Mouse (Mus musculus): ENCODE results near the gene Map4k2.

Map4k2 gene

GRCm38 (mm10) chr19:6314513-6314912 is 26.4 kb upstream of the Map4k2 start:
- in situ Hi-C loops (cut with MseI, MboI), result no loop called here

- in situ Hi-C loops (cut with MseI, MboI), result no loop called here
Observed at GRCm38 (mm10) chr19:6315573-6315972, 25.4 kb upstream of the Map4k2 start.

DNA sequence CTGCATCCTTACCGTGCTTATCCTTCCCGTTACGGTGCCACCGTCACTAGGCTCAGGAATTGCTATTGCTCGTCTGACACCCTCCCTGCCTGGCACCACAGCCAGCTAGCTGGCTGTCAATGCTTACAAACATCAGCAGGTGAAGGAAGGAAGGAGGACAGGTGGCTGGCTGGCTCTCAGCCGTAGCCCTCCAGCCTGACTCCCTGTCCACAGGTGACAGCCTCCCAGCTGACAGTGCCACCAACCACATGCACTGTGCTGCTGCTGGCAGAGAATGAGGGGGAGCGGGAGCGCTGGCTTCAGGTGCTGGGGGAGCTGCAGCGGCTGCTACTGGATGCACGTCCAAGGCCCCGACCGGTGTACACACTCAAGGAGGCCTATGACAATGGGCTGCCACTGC is 22.8 kb upstream of the Map4k2 start:
- in situ Hi-C loops (cut with MseI, MboI), result no loop called here

- in situ Hi-C loops (cut with MseI, MboI), result loop anchor here in 1 of 2 experiments (10.0 kb wide), 1 partner anchor 57 kb away; no protein-coding TSS in a partner anchor
Observed at GRCm38 (mm10) chr19:6321358-6321757, 19.6 kb upstream of the Map4k2 start.

DNA sequence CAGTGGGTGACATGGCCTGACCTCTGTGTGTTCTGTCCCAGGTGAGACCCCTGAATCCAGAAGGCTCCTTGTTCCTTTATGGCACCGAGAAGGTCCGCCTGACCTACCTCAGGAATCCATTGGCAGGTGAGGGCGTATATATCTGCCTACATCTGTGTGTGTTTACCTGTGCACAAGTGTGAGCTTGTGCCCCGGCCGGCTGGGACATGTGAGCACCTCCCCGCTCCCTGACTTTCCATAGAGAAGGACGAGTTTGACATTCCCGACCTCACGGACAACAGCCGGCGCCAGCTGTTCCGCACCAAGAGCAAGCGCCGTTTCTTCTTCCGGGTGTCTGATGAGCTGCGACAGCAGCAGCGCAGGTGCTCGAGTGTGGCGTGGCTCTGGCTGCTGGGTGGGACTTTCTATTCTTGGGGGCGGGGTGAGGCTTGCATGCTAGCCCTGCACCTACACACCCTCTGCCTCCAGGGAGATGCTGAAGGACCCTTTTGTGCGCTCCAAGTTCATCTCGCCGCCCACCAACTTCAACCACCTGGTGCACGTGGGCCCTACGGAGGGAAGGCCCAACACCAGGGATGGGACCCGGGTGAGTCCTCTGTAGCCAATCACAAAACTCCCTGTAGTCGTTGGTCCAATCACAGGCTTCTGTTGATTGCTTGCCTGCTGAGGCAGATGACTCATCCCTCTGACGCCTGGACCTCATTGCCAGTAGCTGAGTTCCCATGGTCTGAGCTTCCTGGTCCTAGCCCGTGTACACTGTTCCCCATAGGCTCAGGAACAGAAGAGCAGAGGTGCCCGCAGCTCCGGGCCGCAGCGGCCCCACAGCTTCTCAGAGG is 18.9 kb upstream of the Map4k2 start:
- in situ Hi-C loops (cut with MseI, MboI), result loop anchor here in 1 of 2 experiments (10.0 kb wide), 1 partner anchor 57 kb away; no protein-coding TSS in a partner anchor

DNA sequence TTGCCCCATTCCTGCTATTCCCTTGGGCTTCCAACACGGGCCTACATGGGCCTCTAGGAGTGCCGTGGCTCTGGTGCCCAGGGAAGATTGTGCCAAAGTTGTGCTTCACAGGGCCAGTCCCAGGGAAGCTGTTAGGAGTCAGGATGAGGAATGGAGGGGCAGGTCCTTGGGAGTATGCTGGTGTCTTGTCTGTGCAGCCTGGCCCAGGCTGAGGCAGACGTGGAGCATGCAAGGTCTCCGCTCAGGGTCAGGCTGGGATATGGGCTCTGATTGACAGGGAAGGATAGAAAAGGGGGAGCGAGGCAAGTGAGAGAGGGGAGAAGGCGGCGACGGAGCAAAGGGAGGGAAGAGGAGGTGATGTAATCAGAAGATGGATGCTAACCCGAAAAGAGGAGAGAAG is 16.2 kb upstream of the Map4k2 start:
- in situ Hi-C loops (cut with MseI, MboI), result loop anchor here in 1 of 2 experiments (10.0 kb wide), 1 partner anchor 60 kb away; no protein-coding TSS in a partner anchor

DNA sequence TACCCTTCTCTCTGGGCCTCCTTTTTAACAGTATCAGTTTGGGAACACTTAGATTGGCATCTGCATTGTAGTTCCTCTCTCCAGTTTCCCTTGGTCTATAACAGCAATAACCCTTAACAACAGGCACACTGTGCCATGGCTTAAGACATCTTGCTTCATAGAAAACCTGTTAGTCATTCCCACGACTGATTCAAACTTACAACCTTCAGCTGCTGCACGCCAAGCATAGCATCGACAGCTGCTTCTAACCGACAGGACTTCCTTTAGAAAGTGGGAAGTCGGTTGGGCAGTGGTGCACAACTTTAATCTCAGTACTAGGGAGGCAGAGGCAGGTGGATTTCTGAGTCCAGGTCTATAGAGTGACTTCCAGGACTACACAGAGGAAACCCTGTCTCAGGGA is 9.8 kb upstream of the Map4k2 start:
- in situ Hi-C loops (cut with MseI, MboI), result loop anchor here in 1 of 2 experiments (5.0 kb wide), 1 partner anchor 69 kb away; no protein-coding TSS in a partner anchor

- in situ Hi-C loops (cut with MseI, MboI), result loop anchor here in 1 of 2 experiments (5.0 kb wide), 1 partner anchor 70 kb away; no protein-coding TSS in a partner anchor
Observed at GRCm38 (mm10) chr19:6331719-6332516, 9.0 kb upstream of the Map4k2 start.

DNA sequence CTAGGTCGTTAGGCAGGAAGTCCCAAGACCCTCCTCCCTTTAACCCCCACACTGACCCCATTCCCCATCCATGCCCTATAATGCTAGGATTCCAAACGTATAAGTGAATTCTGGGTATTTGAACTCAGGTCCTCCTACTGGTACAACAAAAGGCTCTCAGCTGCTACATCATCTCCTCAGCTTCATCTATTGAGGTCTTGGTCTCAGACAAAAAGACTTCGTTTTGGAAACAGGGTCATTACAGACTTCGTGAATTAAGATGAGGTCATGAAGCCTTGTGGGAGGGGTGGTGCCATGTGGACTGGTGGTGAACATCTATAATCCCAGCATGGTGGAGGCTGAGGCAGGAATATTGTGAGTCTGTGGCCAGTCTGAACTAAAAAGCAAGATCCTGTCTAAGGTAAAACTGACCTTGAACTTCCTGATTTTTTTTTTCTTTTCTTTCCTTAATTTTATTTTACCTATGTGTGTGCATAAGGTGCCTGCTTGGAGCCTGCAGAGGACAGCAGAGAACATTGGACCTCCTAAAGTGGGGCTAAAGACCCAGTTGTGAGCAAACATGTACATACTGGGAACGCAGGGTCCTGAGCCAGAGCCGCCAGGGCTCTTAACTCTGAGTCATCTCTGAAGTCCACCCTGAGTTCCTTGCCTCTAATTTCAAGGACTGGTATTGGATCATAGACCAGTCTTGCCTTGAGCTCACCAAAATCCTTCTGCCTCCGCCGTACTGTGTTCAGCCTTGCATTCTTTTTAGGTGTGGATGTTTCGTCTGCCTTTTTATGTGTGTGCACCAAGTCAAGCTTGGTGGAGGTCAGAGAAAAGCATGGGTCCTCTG is 7.0 kb upstream of the Map4k2 start:
- in situ Hi-C loops (cut with MseI, MboI), result loop anchor here in 1 of 2 experiments (5.0 kb wide), 1 partner anchor 72 kb away; no protein-coding TSS in a partner anchor

DNA sequence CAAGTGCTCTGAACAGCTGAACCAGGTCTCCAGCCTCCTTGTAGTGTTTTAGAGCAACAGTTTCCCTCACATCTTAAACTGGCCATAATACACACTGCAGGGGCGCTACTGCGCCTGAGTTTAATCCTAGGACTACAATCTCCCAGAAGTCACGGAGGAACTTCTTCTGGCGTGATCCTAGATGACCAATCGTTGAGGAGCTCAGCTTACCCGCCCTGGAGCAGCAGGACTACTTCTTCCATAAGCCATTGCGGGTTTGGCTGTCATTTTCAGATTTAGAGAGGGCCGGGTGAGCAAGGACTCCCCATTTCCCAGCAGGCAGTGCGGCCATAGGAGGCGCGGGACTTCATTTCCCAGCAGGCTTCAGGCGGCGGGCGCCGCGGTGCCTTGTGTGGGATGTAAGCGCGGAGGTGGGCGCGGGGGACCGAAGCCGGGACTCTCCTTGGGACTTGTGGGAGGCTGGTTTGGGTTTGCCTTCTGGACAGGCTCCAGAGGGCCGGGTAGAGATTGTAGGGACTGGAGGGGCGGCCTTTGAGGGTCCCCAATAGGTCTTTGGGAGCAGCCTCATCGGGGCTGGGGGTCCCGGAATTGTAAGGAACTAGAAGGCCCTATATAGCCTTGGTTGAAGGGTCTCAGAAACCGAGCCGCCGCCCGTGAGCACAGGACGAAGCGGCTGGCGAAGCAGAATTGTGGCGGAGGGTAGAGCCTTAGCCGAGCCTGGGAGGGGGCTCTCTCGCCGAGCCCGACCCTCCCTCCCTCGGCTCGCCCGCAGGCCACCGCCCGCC is 6.1 kb upstream of the Map4k2 start, which contains the start of gene Men1:
TSS of gene Men1 (plus strand) at position 307 of the 785 bp plus-strand sequence.
- in situ Hi-C loops (cut with MseI, MboI), result loop anchor here in 1 of 2 experiments (5.0 kb wide), 1 partner anchor 73 kb away; no protein-coding TSS in a partner anchor

DNA sequence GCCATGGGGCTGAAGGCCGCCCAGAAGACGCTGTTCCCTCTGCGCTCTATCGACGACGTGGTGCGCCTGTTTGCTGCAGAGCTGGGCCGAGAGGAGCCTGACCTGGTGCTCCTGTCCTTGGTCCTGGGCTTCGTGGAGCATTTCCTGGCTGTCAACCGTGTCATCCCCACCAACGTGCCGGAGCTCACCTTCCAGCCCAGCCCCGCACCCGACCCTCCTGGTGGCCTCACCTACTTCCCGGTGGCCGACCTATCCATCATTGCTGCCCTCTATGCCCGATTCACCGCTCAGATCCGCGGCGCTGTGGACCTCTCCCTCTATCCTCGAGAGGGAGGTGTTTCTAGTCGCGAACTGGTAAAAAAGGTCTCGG is 5.5 kb upstream of the Map4k2 start:
- in situ Hi-C loops (cut with MseI, MboI), result no loop called here

GRCm38 (mm10) chr19:6336920-6337319 is 4.0 kb upstream of the Map4k2 start:
- in situ Hi-C loops (cut with MseI, MboI), result no loop called here

DNA sequence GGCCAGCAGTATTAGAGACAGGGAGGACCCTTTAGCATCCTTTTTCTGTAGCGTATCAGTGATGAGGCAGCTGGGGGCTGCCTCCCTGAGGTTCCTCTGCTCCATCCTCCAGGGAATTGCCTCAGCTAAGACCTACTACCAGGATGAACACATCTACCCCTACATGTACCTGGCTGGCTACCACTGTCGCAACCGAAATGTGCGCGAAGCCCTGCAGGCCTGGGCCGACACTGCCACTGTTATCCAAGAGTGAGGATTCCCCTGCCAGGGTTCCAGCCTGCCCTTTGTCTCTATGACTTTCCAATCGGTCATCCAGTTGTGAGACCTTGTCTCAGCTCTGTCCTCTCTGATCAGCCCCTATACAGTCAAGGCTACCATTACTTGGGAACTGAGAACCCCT is 2.8 kb upstream of the Map4k2 start:
- in situ Hi-C loops (cut with MseI, MboI), result no loop called here

DNA sequence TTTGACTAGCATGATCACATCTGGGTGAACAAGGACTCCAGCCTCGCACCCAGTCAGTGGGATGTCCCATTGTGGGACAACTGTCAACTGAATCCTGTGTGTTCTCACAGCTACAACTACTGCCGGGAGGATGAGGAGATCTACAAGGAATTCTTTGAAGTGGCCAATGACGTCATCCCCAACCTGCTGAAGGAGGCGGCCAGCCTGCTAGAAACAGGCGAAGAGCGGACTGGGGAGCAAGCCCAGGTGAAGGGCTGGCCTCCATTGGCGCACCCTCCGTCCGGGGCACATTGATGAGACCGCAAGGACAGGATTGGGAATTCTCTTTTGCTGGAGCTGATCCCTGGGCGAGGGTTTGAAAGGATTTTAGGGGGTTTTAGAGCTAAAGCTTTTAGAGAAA is 2.2 kb upstream of the Map4k2 start:
- in situ Hi-C loops (cut with MseI, MboI), result no loop called here

GRCm38 (mm10) chr19:6339191-6339590 is 1.7 kb upstream of the Map4k2 start:
- in situ Hi-C loops (cut with MseI, MboI), result no loop called here

- in situ Hi-C loops (cut with MseI, MboI), result no loop called here
Observed at GRCm38 (mm10) chr19:6339890-6340504, 938 bp upstream of the Map4k2 start.

DNA sequence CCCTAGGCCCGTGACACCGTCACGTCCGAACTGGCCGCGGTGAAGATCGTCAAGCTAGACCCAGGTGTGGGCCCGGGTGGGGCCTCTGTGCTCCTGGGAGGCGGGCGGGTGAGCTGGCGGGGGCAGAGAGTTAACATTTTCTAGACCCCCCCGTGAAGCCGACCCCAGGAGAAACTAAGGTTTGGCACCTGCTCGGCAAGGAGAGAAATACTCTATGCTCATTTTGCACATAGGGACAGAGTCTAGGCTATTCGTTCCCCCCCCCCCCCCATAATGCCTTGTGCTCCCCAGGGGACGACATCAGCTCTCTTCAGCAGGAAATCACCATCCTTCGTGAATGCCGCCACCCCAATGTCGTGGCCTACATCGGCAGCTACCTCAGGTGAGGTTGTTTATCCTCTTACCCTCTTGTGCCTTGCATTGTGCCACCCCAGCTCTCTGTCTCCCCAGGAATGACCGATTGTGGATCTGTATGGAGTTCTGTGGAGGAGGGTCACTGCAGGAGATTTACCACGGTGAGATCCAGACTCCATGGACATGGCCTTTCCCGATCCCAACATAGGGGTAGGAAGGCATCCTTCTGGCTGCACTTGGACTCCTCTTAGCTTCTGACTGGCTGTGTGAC is 630 bp downstream of the Map4k2 start:
- in situ Hi-C loops (cut with MseI, MboI), result no loop called here

- in situ Hi-C loops (cut with MseI, MboI), result no loop called here
Observed at GRCm38 (mm10) chr19:6342276-6342933, 1.5 kb downstream of the Map4k2 start.

Data from mouse trophoblast stem cell (cell line).